Mouse (Mus musculus): ENCODE data around the gene Adap1.
"Not testable (repeated sequence)": the region's sequence is repeated elsewhere in the genome, so short reads cannot be mapped to it uniquely, and the experiment has no call there.

The Adap1 gene

GRCm38 (mm10) chr5:139349713-139350112, 24.3 kb upstream of the Adap1 start:
- DNase-seq: no peak

- no peak for DNase-seq
These were observed 21.8 kb upstream of the Adap1 start for GRCm38 (mm10) chr5:139347225-139347624.

GRCm38 (mm10) chr5:139345364-139345714, 19.9 kb upstream of the Adap1 start:
- no peak for DNase-seq

- peak; percentile 97 for DNase-seq
These were observed 19.4 kb upstream of the Adap1 start for GRCm38 (mm10) chr5:139344687-139345363.

- DNase-seq: peak; percentile 86
These were observed 18.7 kb upstream of the Adap1 start for GRCm38 (mm10) chr5:139344021-139344686.

- no peak for DNase-seq
These were observed 13.5 kb upstream of the Adap1 start for GRCm38 (mm10) chr5:139338891-139339290.

GRCm38 (mm10) chr5:139338403-139338802, 13.0 kb upstream of the Adap1 start:
- DNase-seq: peak; percentile 60

GRCm38 (mm10) chr5:139337826-139338370, 12.5 kb upstream of the Adap1 start:
- no peak for DNase-seq

GRCm38 (mm10) chr5:139335634-139336033, 10.2 kb upstream of the Adap1 start:
- no peak for DNase-seq

- not testable (repeated sequence) for DNase-seq
These were observed 9.0 kb upstream of the Adap1 start for GRCm38 (mm10) chr5:139334394-139334793.

GRCm38 (mm10) chr5:139333301-139334013, 8.0 kb upstream of the Adap1 start:
- DNase-seq: no peak

GRCm38 (mm10) chr5:139332590-139333272, 7.3 kb upstream of the Adap1 start:
- no peak for DNase-seq

GRCm38 (mm10) chr5:139331742-139332141, 6.3 kb upstream of the Adap1 start:
- DNase-seq: peak; percentile 88

- no peak for DNase-seq
These were observed 5.3 kb upstream of the Adap1 start for GRCm38 (mm10) chr5:139330766-139331165.

GRCm38 (mm10) chr5:139327634-139328020, 2.2 kb upstream of the Adap1 start:
- DNase-seq: no peak

GRCm38 (mm10) chr5:139326986-139327633, 1.7 kb upstream of the Adap1 start:
- DNase-seq: no peak

GRCm38 (mm10) chr5:139326111-139326696, 782 bp upstream of the Adap1 start:
- DNase-seq: no peak

- peak; percentile 66 for DNase-seq
These were observed 579 bp downstream of the Adap1 start for GRCm38 (mm10) chr5:139324691-139325394.

- DNase-seq: peak; percentile 26
These were observed 1.4 kb downstream of the Adap1 start for GRCm38 (mm10) chr5:139324045-139324491.

GRCm38 (mm10) chr5:139323260-139323924, 2.0 kb downstream of the Adap1 start:
- peak; percentile 33 for DNase-seq

- no peak for DNase-seq
These were observed 4.1 kb downstream of the Adap1 start for GRCm38 (mm10) chr5:139321331-139321730.

Data from lung, postnatal 36 days (tissue).